Mouse (Mus musculus): ENCODE results near the gene Tor4a.
A peak's percentile ranks its signal among the peaks of the same experiment; 100 is the strongest.

- TF ChIP-seq EP300 (IDR thresholded peaks at IDR 0.05) (peak; percentile 25; the same call in 1 of the 2 replicates), CTCF (IDR thresholded peaks at IDR 0.05) (no peak)
Measured at GRCm38 (mm10) chr2:25237522-25237921, 40.8 kb upstream of the Tor4a start.
